Mouse (Mus musculus) small intestine, adult 2 months (tissue): Measurements from ENCODE around the gene Fam198b.

ENCODE experiments used
- CTCF ChIP-seq: fragments of 200-500 bp; IDR thresholded peaks from 2 replicates; pipeline ENCODE4 v1.5.1; 2012; ENCODE audit warnings: low read depth, mild to moderate bottlenecking, control low read depth, inconsistent platforms, low read length, moderate library complexity, mixed read lengths; ENCODE audit not compliant: insufficient replicate concordance, insufficient read length; ENCODE audit errors: extremely low read depth
- POLR2A ChIP-seq: fragments of 200-500 bp; IDR thresholded peaks from 2 replicates; pipeline ENCODE4 v1.6.1; 2012; ENCODE audit warnings: low read depth, mild to moderate bottlenecking, control low read depth, inconsistent platforms, low read length, moderate library complexity

- no peak for TF ChIP-seq POLR2A
- TF ChIP-seq CTCF = no peak
Measured at GRCm38 (mm10) chr3:79897534-79898370, 13.4 kb downstream of the Fam198b start.
